Mouse (Mus musculus): ENCODE data around the gene Ift81.

Ift81 gene

DNA sequence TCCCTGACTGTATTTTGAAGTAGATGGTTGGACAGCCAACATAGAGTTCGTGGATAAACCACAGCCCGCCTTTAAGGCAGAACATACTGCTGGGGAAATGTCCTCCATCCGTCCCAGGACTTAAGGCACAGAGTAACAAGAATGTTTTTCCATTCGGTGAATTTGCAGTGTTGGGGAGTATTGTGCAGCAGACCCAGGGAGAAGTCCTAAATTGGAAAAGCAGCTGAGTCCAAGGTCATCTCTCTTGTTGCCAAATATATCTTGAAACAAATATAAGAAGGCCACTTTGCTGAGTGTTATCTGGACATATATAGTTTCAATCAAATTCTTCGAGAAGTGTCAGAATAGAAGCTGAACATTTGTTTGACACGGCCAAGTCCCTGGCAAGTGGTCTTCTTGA is 70.9 kb downstream of the Ift81 start:
- no peak for DNase-seq

GRCm38 (mm10) chr5:122541871-122542270 is 72.4 kb downstream of the Ift81 start:
- DNase-seq = no peak

GRCm38 (mm10) chr5:122538077-122538476 is 76.2 kb downstream of the Ift81 start:
- DNase-seq = no peak

GRCm38 (mm10) chr5:122537654-122538053 is 76.7 kb downstream of the Ift81 start:
- no peak for DNase-seq

DNA sequence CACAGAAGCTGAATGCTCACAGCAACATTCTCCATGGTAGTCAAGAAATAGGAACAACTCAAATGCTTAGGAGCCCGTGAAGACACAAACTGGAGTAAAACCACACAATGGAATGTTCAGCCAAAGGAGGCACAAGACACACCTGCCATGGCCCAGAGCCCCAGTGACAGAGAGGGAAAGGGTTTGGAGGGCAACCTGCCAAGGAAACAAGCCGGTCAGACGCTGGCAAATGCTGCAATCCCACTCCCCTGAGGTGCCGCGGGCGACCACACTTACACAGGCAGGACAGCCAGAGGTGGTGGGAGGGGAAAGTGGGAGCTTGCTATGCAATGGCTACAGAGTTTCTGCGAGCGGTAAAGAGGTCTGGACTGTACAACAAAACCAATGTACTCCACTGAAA is 80.4 kb downstream of the Ift81 start:
- no peak for DNase-seq

DNA sequence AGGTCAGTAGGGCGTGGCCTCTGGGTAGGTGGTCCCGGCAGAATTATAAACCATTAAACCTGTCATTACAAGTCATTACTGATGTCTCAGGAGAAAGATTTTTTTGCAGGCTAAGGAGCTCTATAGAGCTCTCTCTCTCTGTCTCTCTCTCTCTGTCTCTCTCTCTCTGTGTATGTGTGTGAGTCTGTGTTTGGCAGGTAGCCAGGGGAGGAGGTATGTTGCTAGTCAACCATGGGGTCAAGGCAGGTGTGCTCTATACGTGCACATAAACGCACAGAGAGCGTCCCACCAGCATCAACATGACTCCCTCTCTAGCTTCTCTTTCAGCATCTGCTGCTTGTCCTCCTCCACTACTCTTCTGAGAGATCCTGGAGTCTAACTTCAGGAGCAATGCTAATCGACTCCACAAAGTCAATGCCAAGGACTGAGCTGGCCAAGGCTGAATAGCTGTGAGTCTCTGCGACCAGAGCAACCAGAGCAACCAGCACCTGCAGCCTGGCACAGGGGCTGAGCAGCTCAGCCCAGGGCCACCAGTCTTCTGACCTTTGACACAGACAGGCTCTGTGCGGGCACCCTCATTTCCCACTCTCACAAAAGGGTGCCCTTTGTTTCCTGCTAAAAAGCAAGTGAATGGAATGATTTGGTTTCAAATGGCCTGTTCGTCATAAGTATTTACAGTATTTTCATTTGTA is 84.3 kb downstream of the Ift81 start:
- peak; percentile 45 for DNase-seq

DNA sequence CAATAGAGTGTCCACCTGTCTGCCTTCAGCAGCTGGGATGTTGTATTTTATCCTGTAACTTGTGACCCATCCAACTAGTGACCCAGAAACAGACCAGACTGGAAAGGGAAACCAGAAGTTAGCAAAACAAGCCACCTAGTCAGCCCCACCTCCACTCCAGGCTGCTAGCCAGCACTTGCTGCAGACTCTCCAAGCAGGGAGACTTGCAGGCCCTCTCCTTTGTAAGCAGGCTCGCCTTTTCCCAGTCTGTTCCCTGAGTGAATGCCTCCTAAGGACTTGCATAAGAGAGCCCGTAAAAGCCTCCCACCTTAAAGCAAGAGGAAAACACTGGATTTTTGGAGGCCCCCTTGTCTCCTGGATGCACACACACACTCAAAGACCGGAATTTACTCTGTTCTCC is 85.0 kb downstream of the Ift81 start:
- peak; percentile 88 for DNase-seq

- no peak for DNase-seq
Observed at GRCm38 (mm10) chr5:122528591-122528990, 85.7 kb downstream of the Ift81 start.

- DNase-seq = no peak
Observed at GRCm38 (mm10) chr5:122527761-122528160, 86.6 kb downstream of the Ift81 start.

DNA sequence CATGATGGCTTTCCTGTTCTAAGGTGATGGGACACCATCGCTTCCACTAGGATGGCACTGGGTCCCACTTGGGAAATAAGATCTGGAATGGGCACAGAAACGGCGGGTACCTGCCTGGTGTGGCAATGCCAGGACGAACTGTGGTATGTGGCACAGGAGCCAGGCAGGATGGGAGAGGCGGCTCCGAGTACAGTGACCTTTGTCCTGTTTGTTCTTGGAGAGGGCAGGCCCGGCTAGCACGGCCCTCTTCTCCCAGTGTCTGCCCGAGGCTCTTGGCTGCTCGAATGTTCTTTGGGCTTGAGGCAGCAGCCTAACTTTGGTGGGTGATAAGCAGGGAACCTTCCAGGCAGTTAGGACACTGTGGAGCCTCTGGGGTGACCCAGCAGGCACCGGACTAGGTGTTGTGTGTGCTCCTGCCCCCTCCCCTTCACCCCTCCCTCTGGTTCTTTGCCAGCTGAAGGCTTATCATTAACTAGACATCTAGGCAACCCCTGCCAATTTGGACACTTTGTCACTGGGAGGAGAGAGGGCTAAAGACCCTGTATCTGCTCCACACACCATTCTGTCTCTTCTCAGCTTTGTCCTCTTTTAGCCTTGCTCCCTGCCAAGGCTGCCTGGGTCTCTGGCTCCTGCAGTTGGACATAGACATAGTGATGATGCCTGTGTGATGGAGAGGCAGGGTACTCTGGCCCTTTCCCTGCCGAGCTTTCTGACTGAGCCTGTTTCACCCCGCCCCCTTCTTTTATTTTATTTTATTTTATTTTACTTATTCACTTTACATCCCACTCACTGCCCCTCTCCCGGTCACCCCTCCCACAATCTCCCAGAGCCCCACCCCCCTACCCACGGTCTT is 87.2 kb downstream of the Ift81 start:
- DNase-seq = peak; percentile 85

- DNase-seq = peak; percentile 27
Observed at GRCm38 (mm10) chr5:122526405-122526804, 87.9 kb downstream of the Ift81 start.

GRCm38 (mm10) chr5:122525238-122525931 is 88.9 kb downstream of the Ift81 start:
- DNase-seq = peak; percentile 26

- peak; percentile 72 for DNase-seq
Observed at GRCm38 (mm10) chr5:122524854-122525237, 89.5 kb downstream of the Ift81 start.

- DNase-seq = no peak
Observed at GRCm38 (mm10) chr5:122524244-122524643, 90.1 kb downstream of the Ift81 start.

DNA sequence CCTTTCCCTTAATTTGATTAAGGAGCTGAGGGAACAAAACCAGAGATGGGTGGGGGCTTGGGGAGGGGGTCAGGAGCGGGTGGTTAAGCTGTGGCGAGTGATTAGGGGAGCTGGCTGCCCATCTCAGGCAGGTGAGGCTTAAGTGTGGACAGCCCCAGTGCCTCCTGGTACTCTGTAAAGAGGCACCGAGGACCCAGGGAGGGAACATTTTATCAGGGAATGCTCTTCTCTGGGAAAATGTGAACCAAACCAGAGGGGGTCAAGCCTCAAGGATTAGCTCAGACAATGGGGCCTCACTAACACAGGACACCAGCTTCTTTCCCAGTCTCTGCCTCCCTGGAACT is 93.2 kb downstream of the Ift81 start:
- DNase-seq = no peak

- DNase-seq = no peak
Observed at GRCm38 (mm10) chr5:122520254-122521129, 93.8 kb downstream of the Ift81 start.

- DNase-seq = no peak
Observed at GRCm38 (mm10) chr5:122519043-122519660, 95.2 kb downstream of the Ift81 start.

DNA sequence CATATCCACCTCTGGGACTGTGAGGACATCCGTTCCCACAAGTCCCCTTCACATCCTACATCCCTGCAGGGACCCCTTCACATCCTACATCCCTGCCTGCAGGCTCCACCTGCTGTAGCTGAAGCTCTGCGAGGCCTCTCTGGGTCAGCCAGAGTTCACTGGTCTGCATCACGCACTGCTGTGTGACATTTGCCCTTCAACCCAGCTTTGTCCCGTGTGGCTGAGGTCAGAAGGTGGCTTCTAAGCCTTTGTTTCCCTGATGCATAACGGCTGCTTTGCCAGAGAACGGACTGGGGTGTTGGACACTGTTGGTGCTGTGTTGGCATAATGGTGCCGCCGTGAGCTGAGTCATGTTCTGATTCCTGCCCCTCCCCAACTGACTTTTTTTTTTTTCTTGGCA is 96.1 kb downstream of the Ift81 start:
- DNase-seq = no peak

DNA sequence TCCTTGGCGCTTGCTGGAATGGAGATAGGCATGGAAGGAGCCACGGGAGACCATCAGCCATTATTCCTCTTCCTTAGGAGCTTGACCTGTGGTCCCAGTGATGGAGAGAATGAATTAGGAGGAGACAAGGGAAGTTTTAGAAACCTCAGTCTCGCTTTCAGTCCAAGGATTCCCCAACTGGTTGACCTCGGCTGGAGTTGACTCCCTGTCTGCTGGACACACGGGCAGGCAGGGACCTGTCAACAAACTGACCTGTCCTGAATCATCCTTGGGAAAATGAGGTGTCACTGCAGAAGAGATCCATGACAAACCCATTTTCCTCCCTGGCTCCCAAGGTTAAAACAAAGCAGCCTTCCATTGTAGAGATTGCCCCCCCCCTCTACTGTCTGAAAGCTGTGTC is 97.4 kb downstream of the Ift81 start:
- no peak for DNase-seq

- no peak for DNase-seq
Observed at GRCm38 (mm10) chr5:122516029-122516730, 98.1 kb downstream of the Ift81 start.

- no peak for DNase-seq
Observed at GRCm38 (mm10) chr5:122514127-122514521, 100.2 kb downstream of the Ift81 start.
